Mouse (Mus musculus) E14TG2a.4 (cell line): Measurements from ENCODE around the gene Rnf157.
"Not testable (repeated sequence)": the region's sequence is repeated elsewhere in the genome, so short reads cannot be mapped to it uniquely, and the experiment has no call there.

Experiments used
- H3K27me3 ChIP-seq: 2 replicates; pipeline ENCODE4 v1.6.1; 2014; ENCODE audit warnings: low read length, control low read depth; ENCODE audit not compliant: insufficient read depth
- H3K36me3 ChIP-seq: 2 replicates; pipeline ENCODE4 v1.6.1; 2014; ENCODE audit warnings: low read length, control low read depth; ENCODE audit not compliant: insufficient read depth
- H3K4me1 ChIP-seq: replicated peaks from 2 replicates; pipeline ENCODE4 v1.6.1; 2014; ENCODE audit warnings: low read depth, low read length, control low read depth
- H3K4me3 ChIP-seq: replicated peaks from 2 replicates; pipeline ENCODE4 v1.5.1; 2014; ENCODE audit warnings: mild to moderate bottlenecking, low read length
- H3K9me3 ChIP-seq: 2 replicates; pipeline ENCODE4 v1.6.1; 2014; ENCODE audit warnings: low read length, control low read depth
- CTCF ChIP-seq: conservative IDR thresholded peaks from 2 replicates; pipeline ENCODE4 v1.5.1; 2014; ENCODE audit warnings: low read length
- NANOG ChIP-seq: IDR thresholded peaks from 2 replicates; pipeline ENCODE4 v1.6.1; 2014; ENCODE audit warnings: borderline replicate concordance, low read length, mixed read lengths
- POU5F1 ChIP-seq: IDR thresholded peaks from 2 replicates; pipeline ENCODE4 v1.6.1; 2014; ENCODE audit warnings: low read length, borderline replicate concordance

Rnf157 gene

DNA sequence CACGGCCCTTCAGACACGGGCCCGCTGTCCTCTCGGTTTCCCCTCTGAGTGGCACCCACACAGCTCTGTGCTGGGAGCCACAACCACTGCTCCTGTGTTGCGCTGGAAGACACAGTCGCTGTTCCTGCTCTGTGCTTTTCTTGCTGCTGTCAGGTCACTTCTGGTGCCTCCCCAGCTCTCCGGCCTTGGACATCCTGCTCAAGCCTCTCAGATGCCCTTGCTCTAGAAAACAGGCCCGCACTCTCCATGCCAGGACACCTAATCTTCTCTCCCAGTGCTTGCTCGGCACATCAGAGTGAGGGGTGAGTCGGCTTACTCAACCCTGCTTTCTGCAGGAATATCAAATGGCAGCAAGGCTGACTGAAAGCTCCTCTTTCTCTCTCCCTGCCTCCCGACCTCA lies 28.7 kb downstream of the Rnf157 start:
- H3K27me3 ChIP-seq: no peaks in the 10 kb centered on the region; the same call in 1 of the 2 replicates
- no peak for TF ChIP-seq NANOG
- no peak for TF ChIP-seq POU5F1
- no peak for TF ChIP-seq CTCF
- peaks cover 52% of the 10 kb centered on the region for H3K4me1 ChIP-seq
- no peaks in the 10 kb centered on the region for H3K36me3 ChIP-seq
- H3K4me3 ChIP-seq: no peak overlapping the region
- no peaks in the 10 kb centered on the region for H3K9me3 ChIP-seq

DNA sequence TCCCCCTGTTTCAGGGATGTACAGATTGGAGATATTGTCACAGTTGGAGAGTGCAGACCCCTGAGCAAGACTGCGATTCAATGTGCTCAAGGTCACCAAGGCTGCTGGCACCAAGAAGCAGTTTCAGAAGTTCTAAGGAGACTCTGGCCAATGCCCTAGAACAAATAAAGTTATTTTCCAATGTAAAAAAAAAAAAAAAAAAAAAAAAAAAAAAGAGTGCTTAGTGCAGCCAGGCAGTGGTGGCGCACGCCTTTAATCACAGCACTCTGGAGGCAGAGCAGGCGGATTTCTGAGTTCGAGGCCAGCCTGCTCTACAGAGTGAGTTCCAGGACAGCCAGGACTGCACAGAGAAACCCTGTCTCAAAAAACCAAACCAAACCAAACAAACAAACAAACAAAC lies 29.8 kb downstream of the Rnf157 start:
- H3K4me1 ChIP-seq: peaks cover 41% of the 10 kb centered on the region
- H3K36me3 ChIP-seq, H3K4me3 ChIP-seq, H3K27me3 ChIP-seq, H3K9me3 ChIP-seq: not testable (repeated sequence)

DNA sequence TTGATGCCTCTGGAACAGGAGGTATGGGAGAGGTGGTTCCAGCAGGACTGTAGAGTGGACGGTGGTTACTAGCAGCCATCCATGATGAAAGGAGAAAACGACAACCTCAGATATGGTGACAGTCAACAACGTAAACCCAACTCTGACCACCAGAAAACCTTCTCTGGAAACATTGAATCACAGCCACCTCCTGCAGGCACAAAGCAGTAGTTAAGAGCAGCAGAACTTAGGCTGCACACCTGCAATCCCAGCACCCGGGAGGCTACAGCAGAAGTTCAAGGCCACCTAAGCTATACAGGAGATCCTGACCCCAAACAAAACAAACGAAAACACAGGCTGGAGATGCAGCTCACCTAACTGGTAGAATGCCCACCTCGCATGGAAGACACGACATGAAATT lies 32.1 kb downstream of the Rnf157 start:
- H3K9me3 ChIP-seq: no peaks in the 10 kb centered on the region
- no peak overlapping the region for H3K4me3 ChIP-seq
- no peak for TF ChIP-seq POU5F1
- TF ChIP-seq CTCF: no peak
- H3K27me3 ChIP-seq: no peaks in the 10 kb centered on the region
- H3K4me1 ChIP-seq: peaks cover 20% of the 10 kb centered on the region
- no peaks in the 10 kb centered on the region for H3K36me3 ChIP-seq

DNA sequence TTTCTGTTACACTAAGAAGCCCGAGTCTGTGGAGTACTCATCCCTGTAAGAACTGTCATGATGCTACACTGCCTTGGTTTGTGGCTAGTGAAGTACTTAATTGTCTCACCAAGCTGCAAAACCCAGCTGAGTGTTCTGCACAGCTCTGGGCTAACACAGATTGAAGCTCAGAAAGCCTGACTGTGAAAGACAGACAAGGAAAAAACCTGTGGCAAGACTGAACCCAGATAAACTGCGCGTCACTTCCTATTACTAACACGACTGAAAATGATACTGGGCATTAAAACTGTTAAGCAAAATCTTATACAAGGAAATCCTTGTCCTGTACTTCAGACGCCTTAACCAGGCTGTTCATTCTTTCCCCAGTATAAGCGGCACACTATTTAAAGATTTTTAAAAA lies 33.3 kb downstream of the Rnf157 start:
- H3K4me3 ChIP-seq: no peak overlapping the region
- H3K36me3 ChIP-seq: no peaks in the 10 kb centered on the region

DNA sequence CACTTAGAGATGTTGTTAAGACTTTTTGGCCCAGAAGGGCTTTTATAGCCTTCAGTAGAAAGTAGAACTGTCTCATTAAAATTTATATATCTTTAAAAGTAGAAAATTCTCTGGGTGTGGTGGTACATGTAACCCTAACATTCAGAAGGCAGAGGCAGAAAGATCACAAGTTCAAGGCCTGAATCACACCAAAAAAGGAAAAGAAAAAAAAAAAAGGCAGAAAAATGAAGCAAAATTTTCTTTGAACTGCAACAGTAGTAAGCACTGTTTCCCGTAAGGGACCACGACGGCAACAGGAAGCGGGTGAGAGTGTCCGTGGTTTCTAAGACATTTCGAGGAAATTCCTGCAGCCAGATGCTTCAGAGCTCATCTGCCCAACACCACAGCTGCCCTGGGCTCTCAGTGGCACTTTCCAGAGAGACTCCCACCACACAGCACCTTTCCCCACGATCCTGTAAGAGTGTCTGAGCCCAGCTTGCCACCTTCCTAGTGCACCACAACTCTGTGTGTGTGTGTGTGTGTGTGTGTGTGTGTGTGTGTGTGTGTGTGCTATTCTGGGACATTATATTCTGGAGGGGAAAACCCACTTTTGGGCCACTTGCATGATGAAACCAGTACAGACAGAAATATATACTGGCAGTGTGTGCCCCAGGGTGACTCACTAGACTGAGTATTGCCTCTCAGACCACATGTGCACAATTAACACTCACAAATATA lies 35.7 kb downstream of the Rnf157 start:
- Histone ChIP-seq H3K27me3 (no peaks in the 10 kb centered on the region), H3K9me3 (no peaks in the 10 kb centered on the region), H3K4me3 (no peak overlapping the region), H3K4me1 (peaks cover 14% of the 10 kb centered on the region), H3K36me3 (no peaks in the 10 kb centered on the region)
- TF ChIP-seq CTCF (no peak), NANOG (no peak), POU5F1 (no peak)

More for the DNA sequence above, 33.3 kb downstream of the Rnf157 start:
- H3K27me3 ChIP-seq: no peaks in the 10 kb centered on the region
- H3K4me1 ChIP-seq: peaks cover 16% of the 10 kb centered on the region
- no peak for TF ChIP-seq NANOG
- no peak for TF ChIP-seq POU5F1
- no peak for TF ChIP-seq CTCF
- H3K9me3 ChIP-seq: no peaks in the 10 kb centered on the region

DNA sequence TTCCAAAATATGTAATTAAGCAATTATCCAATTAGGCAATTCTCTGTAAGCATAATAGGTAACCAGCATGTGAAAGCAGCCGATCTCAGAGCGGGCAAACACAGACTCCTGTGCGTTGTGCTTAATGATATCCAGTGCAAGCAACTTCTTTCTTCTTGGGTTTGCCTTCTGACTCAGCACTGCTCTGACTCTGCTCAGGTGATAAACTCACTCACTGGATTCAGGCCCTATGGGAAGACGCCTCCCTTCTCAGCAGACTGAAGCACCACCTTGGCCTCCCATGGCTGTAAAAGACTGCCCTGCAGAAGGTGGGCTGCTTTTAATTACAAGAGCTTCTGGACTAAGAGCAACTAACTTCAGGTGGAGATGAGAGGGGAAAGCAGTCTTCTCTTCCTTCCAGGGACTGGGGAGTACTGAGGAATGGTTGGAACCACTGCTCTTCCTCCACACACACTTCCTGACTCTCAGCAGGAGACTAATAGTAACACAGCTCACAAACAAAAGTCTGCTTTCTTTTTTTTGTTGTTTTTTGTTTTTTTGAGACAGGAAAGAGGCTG lies 40.9 kb downstream of the Rnf157 start:
- H3K4me1 ChIP-seq: peaks cover 56% of the 10 kb centered on the region
- H3K4me3 ChIP-seq: no peak overlapping the region
- TF ChIP-seq CTCF: no peak
- no peaks in the 10 kb centered on the region for H3K9me3 ChIP-seq
- 0 out of 2 replicates have a peak, but pooled peaks cover 3% of the 10 kb centered on the region for H3K27me3 ChIP-seq
- H3K36me3 ChIP-seq: no peaks in the 10 kb centered on the region

DNA sequence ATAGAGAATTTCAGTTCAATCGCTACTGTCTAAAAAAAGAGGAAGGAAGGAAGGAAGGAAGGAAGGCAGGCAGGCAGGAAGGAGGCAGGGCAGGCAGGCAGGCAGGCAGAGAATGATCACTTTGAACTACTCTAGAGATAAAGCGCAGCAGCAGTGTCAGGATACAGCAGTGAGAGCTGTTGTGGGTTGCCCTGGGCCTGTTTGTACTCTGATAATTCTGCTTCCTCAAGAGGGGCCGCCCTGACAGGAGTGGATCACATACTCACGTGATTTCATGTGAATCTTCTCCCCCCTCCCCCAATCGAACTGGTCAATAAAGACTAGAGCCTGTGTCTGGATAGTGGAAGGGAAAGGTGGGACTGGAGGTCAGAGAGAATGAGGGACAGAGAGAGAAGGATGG lies 43.2 kb downstream of the Rnf157 start:
- Histone ChIP-seq H3K36me3 (no peaks in the 10 kb centered on the region), H3K4me3 (no peak overlapping the region), H3K9me3 (no peaks in the 10 kb centered on the region), H3K4me1 (peaks cover 56% of the 10 kb centered on the region), H3K27me3 (0 out of 2 replicates have a peak, but pooled peaks cover 3% of the 10 kb centered on the region)
- TF ChIP-seq POU5F1 (no peak), NANOG (no peak), CTCF (no peak)

DNA sequence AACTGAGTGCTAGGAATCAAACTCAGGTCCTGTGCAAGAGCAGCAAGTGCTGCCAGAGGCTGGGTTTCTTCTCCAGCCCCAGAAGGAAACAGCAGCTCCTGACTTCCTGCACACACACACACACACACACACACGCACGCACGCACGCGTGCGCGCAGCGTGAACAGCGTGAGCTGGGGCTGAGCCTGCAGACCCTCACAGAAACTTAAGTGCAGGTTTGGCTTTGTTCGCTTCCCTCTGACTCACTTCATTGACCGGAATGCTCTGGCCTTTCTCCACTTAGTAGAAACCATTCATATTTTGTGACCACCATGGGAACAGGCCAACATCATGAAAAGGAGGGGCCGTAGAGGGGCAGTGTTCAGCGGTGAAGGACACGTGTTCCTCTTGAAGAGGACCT lies 43.8 kb downstream of the Rnf157 start:
- Histone ChIP-seq H3K9me3 (no peaks in the 10 kb centered on the region), H3K4me3 (no peak overlapping the region), H3K36me3 (no peaks in the 10 kb centered on the region), H3K27me3 (0 out of 2 replicates have a peak, but pooled peaks cover 3% of the 10 kb centered on the region), H3K4me1 (peaks cover 55% of the 10 kb centered on the region)
- TF ChIP-seq POU5F1 (no peak), NANOG (no peak), CTCF (no peak)

DNA sequence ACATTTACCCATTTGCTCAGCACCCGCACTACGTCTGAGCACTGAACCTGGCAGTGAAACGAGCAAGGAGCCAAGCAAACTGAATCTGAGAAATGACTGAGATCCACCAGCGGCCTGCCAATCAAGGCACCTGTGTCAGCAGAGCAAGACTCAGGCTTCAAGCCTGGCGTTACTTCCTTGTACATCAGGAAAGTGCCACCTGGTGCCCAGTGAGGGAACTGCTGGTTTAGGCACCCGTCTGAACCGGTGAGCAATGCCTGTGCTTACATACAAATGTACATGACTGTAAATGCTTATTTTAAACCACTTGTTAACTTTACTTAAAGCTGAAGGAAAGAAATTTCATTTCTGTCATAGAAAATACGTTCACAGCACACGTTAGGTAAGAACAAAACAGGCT lies 44.7 kb downstream of the Rnf157 start:
- 0 out of 2 replicates have a peak, but pooled peaks cover 3% of the 10 kb centered on the region for H3K27me3 ChIP-seq
- TF ChIP-seq CTCF (peak; percentile 88), NANOG (no peak)
- H3K4me3 ChIP-seq: no peak overlapping the region
- peaks cover 50% of the 10 kb centered on the region for H3K4me1 ChIP-seq
- H3K36me3 ChIP-seq: no peaks in the 10 kb centered on the region
- no peaks in the 10 kb centered on the region for H3K9me3 ChIP-seq
